Mouse (Mus musculus): ENCODE results near the gene Adprm. TPM values are rescaled to one million over a fixed set of nuclear protein-coding genes. Genes with fewer than 3 reads are reported as not detected.

Gene Adprm
- polyA plus RNA-seq, 1 experiment from 2014 or later, result 31.7 TPM

GRCm38 (mm10) chr11:67085489-67085888 lies 33.1 kb upstream of the Adprm start:
- 4% methylated on average over 6 of the region's 6 CpGs for WGBS
- no peaks in the 10 kb centered on the region for H3K36me3 ChIP-seq
- H3K9me3 ChIP-seq (replicated peaks), result no peaks in the 10 kb centered on the region
- H3K27me3 ChIP-seq (replicated peaks), result peaks cover 8% of the 10 kb centered on the region
- ATAC-seq (ENCODE audit: low FRiP score), result no peak
- no peak overlapping the region for H3K4me2 ChIP-seq
- H3K9ac ChIP-seq (replicated peaks), result no peak overlapping the region
- H3K27ac ChIP-seq (replicated peaks), result no peak overlapping the region
- no peak overlapping the region for H3K4me3 ChIP-seq (replicated peaks)
- H3K4me1 ChIP-seq, result no peaks in the 10 kb centered on the region

GRCm38 (mm10) chr11:67083712-67084340 lies 31.4 kb upstream of the Adprm start:
- Histone ChIP-seq H3K27ac (replicated peaks) (no peak overlapping the region), H3K9ac (replicated peaks) (no peak overlapping the region), H3K36me3 (no peaks in the 10 kb centered on the region), H3K9me3 (replicated peaks) (no peaks in the 10 kb centered on the region), H3K4me3 (replicated peaks) (no peak overlapping the region), H3K4me1 (no peaks in the 10 kb centered on the region), H3K27me3 (replicated peaks) (peaks cover 8% of the 10 kb centered on the region), H3K4me2 (peak overlapping the region; percentile 23; the same call in 1 of the 2 replicates)
- WGBS, result 42% methylated on average over 32 of the region's 32 CpGs
- ATAC-seq (ENCODE audit: low FRiP score), result no peak

GRCm38 (mm10) chr11:67083239-67083638 lies 30.8 kb upstream of the Adprm start:
- ATAC-seq (ENCODE audit: low FRiP score), result no peak
- Histone ChIP-seq H3K27me3 (replicated peaks) (peaks cover 8% of the 10 kb centered on the region), H3K9me3 (replicated peaks) (no peaks in the 10 kb centered on the region), H3K4me3 (replicated peaks) (no peak overlapping the region), H3K9ac (replicated peaks) (no peak overlapping the region), H3K4me1 (no peaks in the 10 kb centered on the region), H3K27ac (replicated peaks) (no peak overlapping the region), H3K36me3 (no peaks in the 10 kb centered on the region), H3K4me2 (no peak overlapping the region)
- WGBS, result 73% methylated on average over 6 of the region's 6 CpGs

GRCm38 (mm10) chr11:67082793-67083192 lies 30.4 kb upstream of the Adprm start:
- no peak overlapping the region for H3K4me2 ChIP-seq
- no peaks in the 10 kb centered on the region for H3K36me3 ChIP-seq
- no peak overlapping the region for H3K4me3 ChIP-seq (replicated peaks)
- no peak overlapping the region for H3K9ac ChIP-seq (replicated peaks)
- H3K4me1 ChIP-seq, result no peaks in the 10 kb centered on the region
- H3K27ac ChIP-seq (replicated peaks), result no peak overlapping the region
- H3K27me3 ChIP-seq (replicated peaks), result peaks cover 8% of the 10 kb centered on the region
- no peaks in the 10 kb centered on the region for H3K9me3 ChIP-seq (replicated peaks)
- 85% methylated on average over 13 of the region's 13 CpGs for WGBS
- ATAC-seq (ENCODE audit: low FRiP score), result no peak

GRCm38 (mm10) chr11:67082188-67082587 lies 29.8 kb upstream of the Adprm start:
- WGBS, result 90% methylated on average over 7 of the region's 7 CpGs
- no peak overlapping the region for H3K27ac ChIP-seq (replicated peaks)

GRCm38 (mm10) chr11:67081125-67081649 lies 28.8 kb upstream of the Adprm start:
- H3K4me1 ChIP-seq, result no peaks in the 10 kb centered on the region
- H3K9me3 ChIP-seq (replicated peaks), result no peaks in the 10 kb centered on the region
- no peak overlapping the region for H3K9ac ChIP-seq (replicated peaks)
- H3K4me2 ChIP-seq, result no peak overlapping the region
- no peak overlapping the region for H3K4me3 ChIP-seq (replicated peaks)
- H3K36me3 ChIP-seq, result no peaks in the 10 kb centered on the region
- H3K27ac ChIP-seq (replicated peaks), result no peak overlapping the region
- ATAC-seq (ENCODE audit: low FRiP score), result no peak
- H3K27me3 ChIP-seq (replicated peaks), result peaks cover 8% of the 10 kb centered on the region
- 6% methylated on average over 11 of the region's 11 CpGs for WGBS

More at GRCm38 (mm10) chr11:67082188-67082587, 29.8 kb upstream of the Adprm start:
- no peaks in the 10 kb centered on the region for H3K36me3 ChIP-seq
- no peak for ATAC-seq (ENCODE audit: low FRiP score)
- H3K9me3 ChIP-seq (replicated peaks), result no peaks in the 10 kb centered on the region
- no peak overlapping the region for H3K9ac ChIP-seq (replicated peaks)
- no peak overlapping the region for H3K4me3 ChIP-seq (replicated peaks)
- no peak overlapping the region for H3K4me2 ChIP-seq
- peaks cover 8% of the 10 kb centered on the region for H3K27me3 ChIP-seq (replicated peaks)
- no peaks in the 10 kb centered on the region for H3K4me1 ChIP-seq

- no peak for ATAC-seq (ENCODE audit: low FRiP score)
- H3K9ac ChIP-seq (replicated peaks), result no peak overlapping the region
- no peaks in the 10 kb centered on the region for H3K4me1 ChIP-seq
- H3K4me2 ChIP-seq, result no peak overlapping the region
- WGBS, result 9% methylated on average over 3 of the region's 3 CpGs
- peaks cover 8% of the 10 kb centered on the region for H3K27me3 ChIP-seq (replicated peaks)
- H3K4me3 ChIP-seq (replicated peaks), result no peak overlapping the region
- H3K36me3 ChIP-seq, result no peaks in the 10 kb centered on the region
- no peak overlapping the region for H3K27ac ChIP-seq (replicated peaks)
- H3K9me3 ChIP-seq (replicated peaks), result no peaks in the 10 kb centered on the region
These were observed 27.8 kb upstream of the Adprm start for GRCm38 (mm10) chr11:67080168-67080567.

GRCm38 (mm10) chr11:67079740-67080139 lies 27.3 kb upstream of the Adprm start:
- Histone ChIP-seq H3K9me3 (replicated peaks) (no peaks in the 10 kb centered on the region), H3K4me3 (replicated peaks) (no peak overlapping the region), H3K27me3 (replicated peaks) (peaks cover 8% of the 10 kb centered on the region), H3K27ac (replicated peaks) (no peak overlapping the region), H3K4me1 (no peaks in the 10 kb centered on the region), H3K4me2 (no peak overlapping the region), H3K36me3 (no peaks in the 10 kb centered on the region), H3K9ac (replicated peaks) (no peak overlapping the region)
- ATAC-seq (ENCODE audit: low FRiP score), result no peak
- WGBS, result 53% methylated on average over 11 of the region's 11 CpGs

- ATAC-seq (ENCODE audit: low FRiP score), result no peak
- no peaks in the 10 kb centered on the region for H3K36me3 ChIP-seq
- 90% methylated on average over 6 of the region's 6 CpGs for WGBS
These were observed 26.5 kb upstream of the Adprm start for GRCm38 (mm10) chr11:67078888-67079287.

GRCm38 (mm10) chr11:67078000-67078399 lies 25.6 kb upstream of the Adprm start, which contains the start of gene Myh3:
Gene Myh3, plus strand, starts transcription at chr11:67078300.
- Histone ChIP-seq H3K27me3 (replicated peaks) (no peaks in the 10 kb centered on the region), H3K36me3 (no peaks in the 10 kb centered on the region), H3K4me3 (replicated peaks) (no peak within 1 kb of the TSS), H3K4me1 (no peaks in the 10 kb centered on the region), H3K4me2 (no peak within 1 kb of the TSS), H3K9ac (replicated peaks) (no peak within 1 kb of the TSS), H3K27ac (replicated peaks) (no peak within 1 kb of the TSS), H3K9me3 (replicated peaks) (no peaks in the 10 kb centered on the region)
- WGBS, result 94% methylated on average over 5 of the region's 5 CpGs
- ATAC-seq (ENCODE audit: low FRiP score), result no peak

More at GRCm38 (mm10) chr11:67078888-67079287, 26.5 kb upstream of the Adprm start:
- Histone ChIP-seq H3K4me2 (no peak overlapping the region), H3K9me3 (replicated peaks) (no peaks in the 10 kb centered on the region), H3K4me1 (no peaks in the 10 kb centered on the region), H3K4me3 (replicated peaks) (no peak overlapping the region), H3K9ac (replicated peaks) (no peak overlapping the region), H3K27ac (replicated peaks) (no peak overlapping the region), H3K27me3 (replicated peaks) (no peaks in the 10 kb centered on the region; the same call in 1 of the 2 replicates)

GRCm38 (mm10) chr11:67077435-67077834 lies 25.0 kb upstream of the Adprm start:
- no peaks in the 10 kb centered on the region for H3K36me3 ChIP-seq
- no peaks in the 10 kb centered on the region for H3K9me3 ChIP-seq (replicated peaks)
- ATAC-seq (ENCODE audit: low FRiP score), result no peak
- H3K4me3 ChIP-seq (replicated peaks), result no peak overlapping the region
- H3K27me3 ChIP-seq (replicated peaks), result no peaks in the 10 kb centered on the region
- no peaks in the 10 kb centered on the region for H3K4me1 ChIP-seq
- no peak overlapping the region for H3K27ac ChIP-seq (replicated peaks)
- H3K9ac ChIP-seq (replicated peaks), result no peak overlapping the region
- H3K4me2 ChIP-seq, result no peak overlapping the region
- 32% methylated on average over 3 of the region's 3 CpGs for WGBS

GRCm38 (mm10) chr11:67076781-67077180 lies 24.4 kb upstream of the Adprm start:
- Histone ChIP-seq H3K27ac (replicated peaks) (no peak overlapping the region), H3K4me3 (replicated peaks) (no peak overlapping the region), H3K4me2 (no peak overlapping the region), H3K36me3 (no peaks in the 10 kb centered on the region), H3K9me3 (replicated peaks) (no peaks in the 10 kb centered on the region), H3K9ac (replicated peaks) (no peak overlapping the region), H3K27me3 (replicated peaks) (no peaks in the 10 kb centered on the region), H3K4me1 (no peaks in the 10 kb centered on the region)
- WGBS, result 90% methylated on average over 5 of the region's 5 CpGs
- ATAC-seq (ENCODE audit: low FRiP score), result no peak

All from neural tube, embryonic 15.5 days (tissue).